Mouse (Mus musculus): ENCODE measurements around the gene Fam167b.

Gene Fam167b

DNA sequence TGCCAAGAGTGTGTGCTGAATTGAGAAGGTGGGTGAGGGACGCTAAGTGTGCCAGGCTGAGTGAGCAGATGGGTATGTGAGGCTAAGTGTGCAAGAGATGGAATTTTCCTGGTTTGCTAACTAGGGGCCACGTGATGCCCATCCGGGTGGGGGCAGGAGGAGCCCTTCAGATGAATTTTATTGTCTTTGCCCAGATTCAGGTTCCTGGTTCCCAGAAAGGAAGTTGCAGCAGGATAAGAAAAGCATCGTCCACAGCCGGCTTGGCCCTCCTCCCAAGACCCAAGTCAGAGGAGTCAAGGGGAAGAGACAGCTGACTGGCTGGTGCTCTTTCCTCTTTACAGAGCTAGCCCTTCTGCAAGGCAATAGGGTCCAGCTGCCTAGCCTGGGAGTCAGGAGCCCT is at the start of gene Fam167b:
Gene Fam167b (minus strand): TSS at position 84 of the 400 bp plus-strand sequence.
- no peak for DNase-seq (ENCODE audit: low spot score in 2 of 2)

DNA sequence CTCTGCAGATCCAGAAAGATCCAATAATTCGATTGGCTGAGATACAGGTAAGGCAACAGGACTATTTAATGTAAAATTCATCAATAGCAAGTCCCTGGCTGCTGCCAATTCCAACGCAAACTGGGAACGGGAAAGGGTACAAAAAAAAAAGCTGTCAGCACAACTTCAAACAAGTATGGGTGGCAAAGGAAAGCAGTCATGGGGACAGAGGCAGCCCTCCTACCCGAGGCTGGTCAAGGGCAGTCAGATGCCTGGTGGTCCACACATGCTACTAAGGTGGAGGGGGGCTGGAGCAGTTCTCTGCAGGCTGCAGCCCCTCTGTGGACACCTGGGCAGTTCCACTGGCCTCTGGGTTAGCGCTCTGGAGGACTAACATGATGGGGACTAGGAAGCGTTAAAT is 47.7 kb upstream of the Fam167b start:
- no peak for DNase-seq (ENCODE audit: low spot score in 2 of 2)

DNA sequence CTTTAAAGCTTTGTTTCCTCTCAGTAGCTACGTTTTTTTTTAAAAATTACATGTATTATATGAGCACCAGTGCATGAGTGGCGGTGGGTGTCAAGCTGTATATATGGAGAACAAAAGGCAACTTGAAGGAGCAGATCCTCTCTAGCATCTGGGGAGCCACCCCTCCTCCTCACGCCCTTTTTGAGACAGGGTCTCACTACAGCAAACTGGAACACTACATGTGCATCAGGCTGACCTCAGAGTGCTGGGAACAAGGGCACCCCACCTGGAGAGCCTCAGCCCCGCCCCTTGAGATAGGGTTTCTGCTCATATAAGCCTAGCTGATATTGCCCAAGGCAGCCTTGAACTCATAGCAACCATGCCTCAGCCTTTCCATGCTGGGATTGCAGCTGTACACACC is 47.1 kb upstream of the Fam167b start:
- no peak for DNase-seq (ENCODE audit: low spot score in 2 of 2)

DNA sequence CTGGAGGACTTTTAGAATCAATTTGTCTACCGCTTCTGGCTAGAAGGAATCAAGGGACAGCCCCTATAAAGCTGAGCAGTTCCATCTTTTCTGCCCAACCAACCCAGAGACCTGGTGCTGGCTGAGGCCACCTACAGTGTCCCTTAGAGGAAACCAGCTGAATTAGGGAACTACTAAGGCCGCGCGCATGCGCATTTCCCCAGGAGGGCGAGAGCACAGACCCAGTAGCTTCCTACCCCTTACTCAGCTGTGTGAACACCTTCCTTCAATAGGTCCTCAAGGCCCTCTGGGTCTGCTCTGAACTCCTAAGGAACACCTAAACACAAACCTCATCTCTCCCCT is 46.7 kb upstream of the Fam167b start:
- peak; percentile 56 to 67 for DNase-seq (ENCODE audit: low spot score in 2 of 2)

DNA sequence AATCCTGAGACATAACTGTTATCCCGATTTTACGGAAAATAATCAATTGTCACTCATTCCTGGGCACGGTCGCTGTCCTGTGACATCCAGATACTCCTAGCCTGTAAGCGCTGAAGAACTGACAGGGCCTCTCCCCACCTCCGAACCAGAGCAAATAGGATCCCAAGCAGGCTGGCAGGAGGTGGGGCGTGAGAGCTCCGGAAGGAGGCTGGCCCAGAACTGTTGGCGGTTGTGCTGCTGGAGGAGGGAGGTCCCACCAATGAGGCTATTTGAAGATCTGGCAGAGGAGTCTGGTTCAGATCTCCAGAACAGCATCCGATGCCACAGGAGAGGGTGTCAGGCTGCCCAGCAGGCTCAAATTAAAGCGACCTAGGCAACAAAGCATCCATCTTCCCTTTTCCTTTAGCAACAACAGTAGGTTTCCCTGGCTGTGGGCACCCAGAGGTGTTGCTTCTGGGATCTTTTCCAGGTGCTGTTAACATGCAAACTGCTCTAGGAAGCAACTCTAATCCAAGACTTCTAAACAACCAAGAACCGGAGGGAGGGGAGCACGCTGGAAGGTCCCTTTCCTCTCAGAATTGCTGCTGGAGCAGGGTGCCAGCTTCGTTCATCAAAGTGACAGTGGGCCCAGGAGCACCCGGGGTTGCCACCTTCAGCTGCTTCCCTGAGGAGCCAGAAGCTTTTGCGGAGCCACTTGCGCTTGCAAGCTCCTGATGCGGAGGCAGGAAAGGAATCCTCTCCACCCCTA is 46.1 kb upstream of the Fam167b start:
- DNase-seq (ENCODE audit: low spot score in 2 of 2) = peak; percentile 86 to 94

DNA sequence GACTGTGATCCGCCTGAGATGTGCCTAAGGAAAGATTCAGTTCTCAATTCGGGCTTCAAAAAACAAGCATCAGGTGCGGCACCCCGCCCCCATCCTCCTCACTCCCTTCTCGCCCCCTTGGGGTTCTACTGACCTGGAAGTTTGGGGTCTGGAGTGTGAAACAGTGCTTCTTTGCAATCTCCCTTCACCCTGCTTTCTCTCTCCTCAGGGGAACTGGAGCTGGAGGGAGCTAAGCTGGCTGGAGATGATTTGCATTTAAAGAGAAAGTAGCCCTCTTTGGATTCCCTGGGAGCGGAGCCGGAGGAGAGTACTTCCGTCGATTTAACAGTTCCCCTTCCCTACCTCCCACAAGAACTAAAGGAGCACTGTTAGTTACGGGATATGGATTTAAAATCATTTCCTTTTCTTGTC is 45.3 kb upstream of the Fam167b start, which contains the start of gene Ccdc28b:
Gene Ccdc28b (minus strand): TSS at position 267 of the 411 bp plus-strand sequence.
- DNase-seq (ENCODE audit: low spot score in 2 of 2) = peak in 1 of 2 experiments; percentile 65

DNA sequence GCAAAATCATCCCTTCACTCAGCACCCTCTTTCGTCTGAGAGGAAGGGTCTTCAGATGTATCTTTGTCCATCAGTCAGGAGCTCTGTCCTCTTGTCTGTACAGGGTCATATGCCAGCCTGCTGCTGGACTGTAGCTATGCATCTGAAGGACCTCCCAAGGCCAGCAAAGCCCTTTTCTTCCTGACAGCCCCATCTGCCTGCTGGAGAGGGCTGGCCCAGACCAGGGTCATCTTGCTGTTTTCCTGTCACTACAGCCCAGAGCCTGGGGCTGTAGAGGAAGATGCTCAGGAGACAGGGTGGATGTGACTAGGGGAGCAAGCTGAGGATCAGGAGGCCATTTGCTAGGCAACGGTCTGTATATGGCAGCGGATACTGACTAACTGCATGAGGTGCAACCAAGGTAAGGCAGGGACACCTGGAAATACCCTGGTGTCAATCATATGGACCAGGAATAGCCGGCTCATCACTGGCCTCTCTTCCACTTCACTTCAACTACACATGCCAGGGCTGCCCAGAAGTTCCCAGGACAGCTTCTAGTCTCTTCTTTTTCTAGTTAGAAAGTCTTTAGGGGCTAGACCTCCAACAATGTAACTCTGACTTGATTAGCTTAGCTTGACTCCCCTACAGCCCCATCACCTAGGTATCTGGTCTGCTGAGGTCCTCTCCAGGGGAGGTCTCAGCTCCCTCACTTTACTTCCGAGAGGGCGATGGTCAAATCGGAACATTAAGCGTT is 44.6 kb upstream of the Fam167b start:
- DNase-seq (ENCODE audit: low spot score in 2 of 2) = no peak

DNA sequence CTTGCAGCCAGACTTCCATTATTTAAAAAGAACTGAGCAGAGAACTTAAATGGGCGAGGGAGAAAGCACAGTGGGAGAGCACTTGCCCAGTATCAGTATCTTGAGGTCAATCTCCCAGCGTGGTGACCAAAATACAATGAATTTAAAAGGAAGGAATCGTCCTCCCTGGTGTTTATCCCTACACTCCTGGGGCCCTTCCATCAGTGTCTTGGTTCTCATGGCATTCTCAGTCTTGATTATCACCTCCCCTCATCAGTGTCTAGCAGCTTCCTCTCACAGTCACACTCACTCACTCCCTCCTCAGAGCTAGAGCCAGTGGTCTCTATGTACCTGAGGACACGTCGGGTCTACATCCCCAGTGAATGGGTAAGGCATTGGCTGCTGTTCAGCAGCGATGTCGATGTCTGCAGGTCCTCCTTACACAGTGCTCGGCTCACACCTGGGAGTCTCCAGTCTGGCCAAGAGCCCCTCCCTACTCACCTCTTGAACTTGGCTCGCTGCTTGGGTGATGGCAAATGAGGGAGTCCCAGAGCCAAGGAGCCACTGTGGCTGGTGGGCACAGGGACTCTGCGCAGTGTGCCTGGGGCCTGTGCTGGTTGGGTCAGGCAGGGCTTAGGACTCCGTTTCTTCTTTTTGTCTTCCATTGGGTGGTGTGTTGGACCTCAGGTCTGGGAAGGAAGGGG is 43.9 kb upstream of the Fam167b start:
- no peak for DNase-seq (ENCODE audit: low spot score in 2 of 2)

DNA sequence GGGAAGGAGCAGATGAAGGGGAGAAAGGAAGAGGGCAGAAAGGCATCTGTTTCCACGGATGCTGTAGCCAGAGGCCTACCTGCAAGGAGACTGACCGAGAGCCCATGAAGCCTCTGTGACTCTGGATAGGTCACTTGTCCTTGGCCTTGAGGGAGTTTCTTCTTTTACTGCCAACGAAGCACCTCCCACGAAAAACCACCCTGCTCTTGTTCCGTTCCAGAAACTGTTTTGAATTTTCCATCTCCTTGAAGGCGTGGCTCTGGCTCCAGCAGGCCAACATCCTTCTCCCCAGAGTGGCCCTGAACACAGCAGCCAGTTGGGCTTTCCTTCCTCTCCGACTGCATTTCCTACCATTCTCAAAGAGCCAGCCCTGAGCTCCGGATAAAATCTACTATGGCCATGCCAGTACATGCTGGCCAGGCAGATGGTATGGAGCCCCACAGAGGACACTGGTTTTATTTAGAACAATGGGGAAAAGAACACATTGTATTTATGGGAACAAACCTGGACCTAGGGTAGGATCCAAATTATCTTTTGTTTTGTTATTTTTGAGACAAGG is 43.0 kb upstream of the Fam167b start:
- no peak for DNase-seq (ENCODE audit: low spot score in 2 of 2)

DNA sequence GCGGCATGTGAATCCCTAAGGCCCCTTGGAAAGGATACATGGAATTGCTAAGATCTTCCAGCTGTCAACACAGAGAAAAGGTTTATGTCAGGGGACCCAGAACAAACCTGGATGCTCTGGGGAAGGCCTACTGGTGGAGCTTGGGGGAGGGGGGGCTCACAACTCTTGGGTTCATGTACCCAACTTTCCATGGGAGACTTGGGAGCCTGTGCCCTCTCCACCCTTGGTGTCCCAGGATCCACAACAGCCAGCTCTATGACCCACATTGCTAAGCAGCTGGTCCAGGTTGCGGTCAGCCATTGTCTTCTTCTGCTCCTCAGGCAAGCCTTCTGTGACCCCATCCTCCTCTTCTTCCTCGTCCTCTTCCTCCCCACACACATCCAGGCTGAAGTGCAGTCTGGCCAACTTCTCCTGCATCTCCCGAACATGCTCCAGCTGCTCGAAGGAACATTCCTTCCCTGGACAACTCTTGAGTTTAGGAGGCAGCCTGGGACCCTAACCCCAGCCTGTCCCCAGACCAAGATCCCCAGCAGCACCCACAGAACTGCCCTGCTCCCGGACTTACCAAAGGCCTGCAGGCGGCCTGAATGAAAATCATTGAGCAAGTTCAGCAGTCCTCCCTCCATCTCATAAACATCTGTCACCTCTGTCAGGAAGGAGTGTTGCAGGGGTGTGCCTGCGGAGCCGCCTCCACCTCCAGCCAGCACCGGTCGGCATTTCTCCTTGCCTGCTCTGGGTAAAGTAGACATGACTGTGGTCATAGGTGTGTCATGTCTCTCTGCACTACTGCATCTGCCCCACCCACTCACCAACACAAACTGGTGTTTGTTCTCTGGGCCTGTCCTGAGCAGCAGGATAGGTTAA is 42.3 kb upstream of the Fam167b start:
- no peak for DNase-seq (ENCODE audit: low spot score in 2 of 2)

DNA sequence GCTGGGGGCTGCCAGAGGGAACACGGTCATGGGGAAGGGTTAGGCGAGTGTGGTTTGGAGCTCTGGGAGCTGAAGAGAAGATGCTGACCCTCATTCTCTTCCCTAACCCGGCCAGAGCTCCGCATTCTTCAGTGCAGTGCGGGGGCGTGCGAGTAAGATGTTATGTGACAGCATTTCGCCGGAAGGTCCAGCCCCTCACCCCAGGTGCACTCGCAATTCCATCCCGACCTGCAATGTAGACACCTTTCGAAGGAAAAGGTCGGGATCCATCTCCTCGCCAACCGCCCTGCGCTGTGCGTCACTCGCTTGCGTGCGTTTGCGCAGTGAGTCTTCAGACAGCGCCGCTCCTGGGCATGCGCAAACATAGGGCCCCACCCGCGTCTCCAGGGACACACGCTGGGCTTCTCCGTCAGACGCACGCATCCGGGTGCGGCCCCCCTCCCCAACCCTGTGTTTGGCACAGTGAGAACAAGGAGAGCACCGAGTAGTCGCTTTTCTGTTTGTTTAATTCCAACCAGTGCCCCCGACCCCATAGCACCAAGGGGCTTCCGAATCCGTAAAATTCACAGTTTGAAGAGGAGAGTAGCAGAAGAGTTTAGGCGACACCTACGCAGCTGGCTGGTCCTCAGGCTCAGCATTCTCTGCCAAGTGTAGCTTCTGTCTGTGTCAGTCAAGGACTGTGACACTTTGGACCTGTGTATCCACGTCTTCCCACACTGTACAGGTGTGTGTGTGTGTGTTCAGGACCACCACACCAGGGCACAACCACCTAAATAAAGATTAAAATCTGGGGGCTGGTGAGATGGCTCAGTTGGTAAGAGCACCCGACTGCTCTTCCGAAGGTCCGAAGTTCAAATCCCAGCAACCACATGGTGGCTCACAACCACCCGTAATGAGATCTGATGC is 40.7 kb upstream of the Fam167b start, which contains the start of gene Iqcc:
Gene Iqcc (minus strand): TSS at position 314 of the 906 bp plus-strand sequence.
- peak; percentile 95 to 96 for DNase-seq (ENCODE audit: low spot score in 2 of 2)

DNA sequence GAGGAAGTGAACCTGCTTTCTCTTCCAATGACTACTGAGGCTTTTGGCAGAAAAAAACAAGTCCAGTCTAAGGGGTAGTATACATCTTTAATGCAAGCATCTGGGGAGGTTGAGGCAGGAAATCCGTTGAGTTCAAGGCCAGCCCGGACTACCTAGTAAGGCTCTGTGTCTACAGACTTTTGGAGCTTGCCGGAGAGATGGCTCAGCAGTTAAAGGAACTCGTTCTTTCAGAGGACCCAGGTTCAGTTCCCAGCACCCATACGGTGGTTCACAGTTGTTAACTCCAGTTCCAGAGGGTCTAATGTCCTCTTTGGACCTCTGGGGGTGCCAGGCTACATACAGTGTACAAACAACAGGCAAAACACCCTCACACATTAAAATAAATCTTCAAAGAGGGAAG is 39.7 kb upstream of the Fam167b start:
- DNase-seq (ENCODE audit: low spot score in 2 of 2) = no peak

DNA sequence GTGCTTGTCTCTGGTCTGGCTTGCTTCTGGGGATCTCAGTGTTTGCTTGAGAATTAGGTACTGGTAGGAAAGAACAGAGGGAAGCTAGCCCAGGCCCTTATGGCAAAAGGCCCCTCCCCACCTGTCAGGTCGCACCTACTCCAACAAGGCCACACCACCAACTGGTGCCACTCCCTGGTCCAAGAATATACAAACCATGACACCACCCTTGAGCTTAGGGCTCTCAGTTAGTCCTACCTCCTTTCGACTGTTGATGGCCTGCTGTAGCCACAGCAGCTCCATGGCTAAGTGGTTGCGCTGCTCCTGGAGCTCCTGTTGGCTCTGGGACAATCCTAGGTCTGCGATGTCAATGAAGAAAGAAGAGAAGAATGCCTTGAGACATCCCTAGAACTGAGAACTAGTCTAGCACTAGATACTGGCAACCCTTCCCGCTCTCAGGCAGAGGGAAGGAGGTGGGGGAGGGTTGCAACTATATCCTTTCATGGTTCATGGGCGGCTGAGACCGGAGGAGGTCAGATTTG is 38.8 kb upstream of the Fam167b start:
- no peak for DNase-seq (ENCODE audit: low spot score in 2 of 2)

DNA sequence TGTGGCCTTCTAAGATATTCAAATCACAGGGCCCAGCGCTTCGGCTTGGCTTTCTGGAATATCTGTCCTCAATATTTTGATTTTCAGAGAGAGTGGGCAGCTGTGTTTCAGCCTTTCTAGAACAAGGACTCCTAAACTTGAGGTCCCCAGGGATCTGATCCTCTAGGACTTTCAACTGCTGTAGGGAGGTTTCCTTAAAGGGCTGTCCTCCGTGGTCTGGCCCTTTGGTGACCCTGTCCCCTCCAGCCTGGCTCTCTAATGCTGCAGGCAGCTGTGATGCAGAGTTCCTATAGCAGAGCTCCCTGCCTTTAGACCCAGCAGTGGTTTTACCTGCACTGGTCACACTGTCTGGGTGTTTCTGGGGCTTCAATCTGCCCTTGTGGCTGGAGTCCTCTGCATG is 38.3 kb upstream of the Fam167b start:
- DNase-seq (ENCODE audit: low spot score in 2 of 2) = no peak

DNA sequence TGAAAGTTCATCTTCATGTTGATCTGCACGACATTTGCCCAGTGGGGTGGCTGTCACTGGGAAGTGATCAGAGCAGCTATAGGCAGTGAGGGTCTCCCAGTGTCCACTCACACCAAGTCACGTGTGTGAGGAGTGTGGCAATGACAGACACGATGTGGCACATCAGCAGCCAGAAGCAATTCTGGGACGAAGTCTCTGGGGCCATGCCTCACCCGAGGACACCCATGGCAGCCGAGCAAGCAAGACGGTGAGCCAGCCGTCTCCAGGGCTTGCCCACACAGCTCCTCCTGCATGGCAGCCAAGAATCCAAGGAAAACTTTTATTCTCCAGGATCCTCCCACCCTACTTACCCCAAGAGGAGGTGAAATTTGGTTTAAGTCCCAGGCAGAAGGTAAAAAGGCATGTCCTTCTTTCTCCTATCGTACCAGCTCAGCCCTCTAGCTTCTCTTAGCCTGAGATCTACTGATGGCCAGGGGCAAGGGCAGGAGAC is 37.5 kb upstream of the Fam167b start:
- no peak for DNase-seq (ENCODE audit: low spot score in 2 of 2)

DNA sequence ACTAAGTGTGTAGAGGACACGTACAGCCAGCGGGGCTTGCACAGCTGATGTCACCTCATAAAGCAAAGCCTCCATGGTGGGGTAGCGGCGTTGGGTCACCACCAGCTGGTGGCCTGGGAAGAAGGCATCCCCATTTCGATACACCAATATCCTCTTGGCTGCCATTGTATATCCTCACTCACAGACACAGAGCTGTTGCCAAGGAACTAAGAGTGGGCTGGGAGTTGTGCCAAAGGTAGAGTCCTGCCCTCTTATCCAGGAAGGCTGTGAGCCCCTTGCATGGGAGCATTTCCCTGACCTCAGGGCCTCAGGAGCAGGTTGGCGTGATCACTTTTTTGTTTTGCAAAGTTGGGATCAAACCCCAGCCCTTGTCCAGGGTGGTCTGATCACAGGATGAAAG is 35.7 kb upstream of the Fam167b start, which contains the start of gene Dcdc2b:
Gene Dcdc2b (minus strand): TSS at position 165 of the 400 bp plus-strand sequence.
- DNase-seq (ENCODE audit: low spot score in 2 of 2) = no peak

DNA sequence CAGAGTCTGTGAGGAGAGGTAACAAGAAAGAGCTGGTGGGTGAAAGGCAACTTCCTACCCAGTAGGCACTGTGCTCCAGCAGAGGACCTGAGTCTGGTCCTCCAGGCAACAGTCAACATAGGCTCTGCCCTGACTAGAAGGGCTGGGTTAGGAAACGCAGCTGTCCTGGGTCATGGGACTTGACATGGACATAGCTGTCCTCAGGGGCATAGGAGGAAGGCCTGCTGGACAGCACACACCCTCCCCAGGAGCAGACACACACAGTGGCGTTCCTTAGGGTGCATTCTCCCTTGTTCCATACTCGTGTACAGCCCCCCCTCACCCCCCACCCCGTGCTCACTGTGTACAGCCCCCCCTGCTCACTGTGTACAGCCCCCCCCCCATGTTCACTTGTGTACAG is 32.1 kb upstream of the Fam167b start:
- no peak for DNase-seq (ENCODE audit: low spot score in 2 of 2)

DNA sequence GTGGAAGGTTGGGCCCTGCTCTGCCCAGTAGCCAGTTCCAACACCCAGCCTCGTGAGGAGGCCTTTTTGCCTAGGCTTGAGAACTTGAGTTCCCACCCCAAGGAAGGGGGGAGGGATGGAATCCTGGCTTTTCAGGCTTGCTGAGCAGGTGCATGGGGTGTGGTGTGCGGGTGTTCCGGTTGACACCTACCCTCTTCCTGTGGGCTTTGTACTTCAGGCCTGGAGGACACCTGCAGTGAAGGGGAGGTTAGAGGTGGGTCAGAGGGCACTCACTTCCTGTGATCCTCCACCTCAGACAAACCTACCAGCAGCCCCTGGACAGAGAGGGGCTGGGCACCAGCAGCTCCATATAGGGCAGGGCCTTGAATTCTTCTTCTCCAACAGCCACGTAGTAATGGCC is 31.7 kb upstream of the Fam167b start:
- DNase-seq (ENCODE audit: low spot score in 2 of 2) = no peak

DNA sequence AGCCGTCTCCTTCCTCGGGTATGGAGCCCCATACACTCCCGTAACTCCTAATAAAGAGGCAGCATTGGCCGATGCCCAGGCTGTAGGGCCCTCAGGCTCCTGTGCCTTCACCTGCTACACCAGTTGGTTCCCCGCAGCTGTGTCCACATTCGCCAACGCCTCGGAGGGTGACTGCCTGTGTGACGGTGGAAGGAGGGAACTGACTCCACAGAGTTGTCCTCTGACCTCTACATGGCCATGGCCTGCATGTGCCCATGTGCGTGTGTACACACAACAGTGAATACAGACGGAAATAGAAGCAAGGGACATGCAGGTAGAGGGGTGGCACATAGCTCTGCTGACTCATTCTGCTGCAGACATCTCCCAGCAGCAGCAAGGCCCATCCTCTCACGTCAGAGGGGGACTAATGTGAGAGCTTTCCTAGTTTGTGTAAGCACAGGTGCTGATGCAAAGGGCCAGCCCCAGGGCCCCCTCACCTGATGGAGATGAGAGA is 30.8 kb upstream of the Fam167b start:
- DNase-seq (ENCODE audit: low spot score in 2 of 2) = no peak

All from right cerebral cortex, postnatal 36 days (tissue).